Mouse (Mus musculus): ENCODE results near the gene Fzr1.

GRCm38 (mm10) chr10:81375322-81375721 is 3.0 kb downstream of the Fzr1 start:
- TF ChIP-seq CTCF (IDR thresholded peaks at IDR 0.05; ENCODE audit: low read depth, low read length) (no peak), POLR2A (IDR thresholded peaks at IDR 0.05; ENCODE audit: borderline replicate concordance, low read depth, low read length) (no peak)

All from bone marrow macrophage, adult 2 months (primary cell).